Mouse (Mus musculus) neural tube, embryonic 15.5 days (tissue): ENCODE data around the gene Ptprd. TPM values are rescaled to one million over a fixed set of nuclear protein-coding genes. Genes with fewer than 3 reads are reported as not detected.
A peak's percentile ranks its signal among the peaks of the same experiment; 100 is the strongest.

Experiments
- ATAC-seq: fragments of 200-750 bp; cut with Nextera tagmentation; 2 replicates; pipeline ENCODE4 v1.8.0; 2017; ENCODE audit warnings: mild to moderate bottlenecking, moderate TSS enrichment, moderate library complexity; ENCODE audit not compliant: low FRiP score
- H3K27ac ChIP-seq: fragments of 300-500 bp; sonication (generic); replicated peaks from 2 replicates; pipeline ENCODE4 v1.5.1; 2015; ENCODE audit warnings: mild to moderate bottlenecking, inconsistent platforms
- H3K27me3 ChIP-seq: fragments of 300-500 bp; sonication (generic); replicated peaks from 2 replicates; pipeline ENCODE4 v1.6.1; 2015; ENCODE audit warnings: inconsistent platforms
- H3K36me3 ChIP-seq: fragments of 300-500 bp; sonication (generic); 2 replicates; pipeline ENCODE4 v1.6.1; 2015; ENCODE audit warnings: inconsistent platforms
- H3K4me1 ChIP-seq: fragments of 300-500 bp; sonication (generic); 2 replicates; pipeline ENCODE4 v1.6.1; 2015; ENCODE audit warnings: inconsistent platforms
- H3K4me2 ChIP-seq: fragments of 300-500 bp; sonication (generic); 2 replicates; pipeline ENCODE4 v1.6.1; 2015; ENCODE audit warnings: inconsistent platforms, mild to moderate bottlenecking, moderate library complexity
- H3K4me3 ChIP-seq: fragments of 300-500 bp; sonication (generic); replicated peaks from 2 replicates; pipeline ENCODE4 v1.5.1; 2015; ENCODE audit warnings: mild to moderate bottlenecking, inconsistent platforms
- H3K9ac ChIP-seq: fragments of 300-500 bp; sonication (generic); replicated peaks from 2 replicates; pipeline ENCODE4 v1.6.1; 2015; ENCODE audit warnings: mild to moderate bottlenecking, inconsistent platforms
- H3K9me3 ChIP-seq: fragments of 300-500 bp; sonication (generic); replicated peaks from 2 replicates; pipeline ENCODE4 v1.6.1; 2016; ENCODE audit warnings: inconsistent platforms
- WGBS: fragments of 180-500 bp; shearing (Covaris S2); methylation state at CpG from one replicate; pipeline ENCODE4 v1.1.7; 2015; ENCODE audit warnings: mixed read lengths; 5-methylcytosine and 5-hydroxymethylcytosine counted together
- polyA plus RNA-seq: library from polyadenylated mRNA; unstranded; fragments of >200 nt; fragmentation: Nextera tagmentation; extraction: Ambion mirVana; gene quantifications from 2 replicates; pipeline ENCODE4 v1.2.1, GENCODE M21; 2015

Ptprd gene
- polyA plus RNA-seq, 1 experiment from 2014 or later: 96.1 TPM

DNA sequence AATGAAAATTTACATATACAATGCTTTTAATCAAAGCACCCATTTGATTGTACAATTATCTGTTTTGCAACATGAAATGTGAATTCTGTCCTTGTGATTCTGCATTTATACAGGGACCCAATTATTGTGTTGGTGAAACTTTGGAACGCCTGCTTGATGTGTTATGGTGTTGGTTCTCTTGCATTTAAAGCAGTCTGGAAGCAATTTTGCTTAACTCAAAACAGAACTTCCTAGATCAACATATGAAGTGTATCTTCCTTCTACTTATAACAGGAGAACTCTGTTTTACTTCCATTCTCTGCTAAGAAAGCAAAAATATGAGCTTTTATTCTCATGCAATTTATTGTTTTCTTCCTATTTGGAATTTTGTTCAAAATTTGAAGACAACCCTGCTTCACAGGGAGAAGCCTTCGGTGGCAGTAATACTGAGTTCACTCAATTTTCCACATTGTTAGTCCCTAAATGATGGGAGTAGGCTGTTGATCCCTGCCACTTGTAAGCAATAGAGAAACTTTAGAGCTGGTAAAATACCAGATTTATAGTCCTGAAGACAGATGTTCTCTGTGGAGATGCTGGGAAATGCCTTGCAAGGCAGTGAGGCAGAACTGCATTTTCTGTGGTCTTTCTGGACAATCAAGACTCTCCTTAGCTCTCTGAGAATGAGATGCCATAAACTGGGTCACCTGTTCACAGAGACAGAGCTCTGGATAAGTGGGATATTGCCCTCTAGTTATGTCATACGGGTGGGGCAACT, 1234.5 kb downstream of the Ptprd start:
- 75% methylated on average over 3 of the region's 3 CpGs for WGBS
- no peak overlapping the region for H3K4me2 ChIP-seq

DNA sequence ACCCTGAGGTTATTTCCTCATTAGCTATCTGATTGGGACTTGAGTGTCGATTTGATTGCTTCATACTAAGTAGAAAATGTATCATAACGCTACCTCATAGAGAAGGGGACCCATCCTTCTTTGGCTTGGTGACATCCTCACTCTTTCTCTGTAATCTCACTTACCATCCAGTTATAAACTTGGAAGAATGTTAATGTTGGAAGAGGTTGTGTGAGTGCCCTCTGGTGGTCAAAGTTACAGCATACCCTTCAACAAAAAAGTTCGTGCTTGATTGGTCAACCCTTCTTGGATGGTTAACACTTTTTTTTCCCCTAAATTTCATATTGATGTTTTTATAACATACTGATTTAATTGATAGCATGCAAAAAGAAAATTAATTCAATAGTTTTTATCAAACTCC, 1263.5 kb downstream of the Ptprd start:
- H3K36me3 ChIP-seq: no peaks in the 10 kb centered on the region
- no peaks in the 10 kb centered on the region for H3K9me3 ChIP-seq
- no peak overlapping the region for H3K9ac ChIP-seq
- H3K4me3 ChIP-seq: no peak overlapping the region
- H3K4me1 ChIP-seq: no peaks in the 10 kb centered on the region
- 52% methylated on average over 3 of the region's 3 CpGs for WGBS
- no peak overlapping the region for H3K27ac ChIP-seq
- no peak for ATAC-seq
- no peaks in the 10 kb centered on the region for H3K27me3 ChIP-seq
- no peak overlapping the region for H3K4me2 ChIP-seq

More for the DNA sequence above, 1234.5 kb downstream of the Ptprd start:
- Histone ChIP-seq H3K27me3 (no peaks in the 10 kb centered on the region), H3K4me3 (no peak overlapping the region), H3K9ac (no peak overlapping the region), H3K36me3 (no peaks in the 10 kb centered on the region), H3K4me1 (no peaks in the 10 kb centered on the region), H3K9me3 (no peaks in the 10 kb centered on the region), H3K27ac (no peak overlapping the region)
- no peak for ATAC-seq

DNA sequence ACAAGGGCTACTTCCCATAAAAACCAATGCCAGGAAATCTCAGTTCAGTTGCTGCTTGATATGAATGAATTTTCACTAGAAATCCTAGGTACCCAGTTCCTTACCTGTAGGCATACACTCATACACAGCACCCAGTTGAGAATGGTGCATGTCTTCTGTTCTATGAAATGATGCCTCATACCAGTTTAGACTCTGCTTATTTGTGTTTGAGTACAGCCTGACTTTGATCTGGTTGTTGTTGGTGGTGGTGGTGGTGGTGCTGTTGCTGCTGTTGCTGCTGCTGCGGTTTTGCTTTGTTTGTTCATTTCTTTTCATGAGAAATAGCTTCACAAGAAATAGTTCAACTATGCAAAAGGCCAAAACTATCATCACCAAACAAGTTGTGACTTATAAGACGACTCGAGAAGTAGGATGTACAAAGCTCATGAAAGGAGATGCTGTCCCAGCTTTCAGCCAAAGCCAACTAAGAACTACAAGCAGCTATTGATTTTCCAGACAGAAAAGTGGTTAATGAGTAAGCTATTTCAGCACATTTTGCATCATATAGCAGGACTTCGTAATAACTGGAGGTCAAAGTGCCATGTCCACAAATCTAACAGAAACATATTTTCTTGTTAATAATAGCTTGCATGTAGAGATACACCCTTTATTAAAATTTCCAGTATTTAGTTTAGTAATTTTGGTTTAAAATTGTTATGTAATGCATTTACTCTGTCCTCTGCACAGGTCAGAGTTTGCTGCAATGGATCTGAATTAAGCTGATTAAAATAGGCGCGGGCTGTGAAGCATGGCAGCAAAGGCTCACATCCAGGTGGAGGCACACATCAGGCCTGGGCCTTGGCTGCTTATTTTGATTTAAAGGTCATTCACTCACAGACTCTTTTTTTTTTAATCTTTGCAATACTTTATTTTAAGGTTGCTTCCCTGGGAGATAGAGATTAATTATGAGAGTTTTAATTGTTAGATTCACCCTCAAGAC, 1270.1 kb downstream of the Ptprd start:
- no peak for ATAC-seq
- no peaks in the 10 kb centered on the region for H3K27me3 ChIP-seq
- H3K9ac ChIP-seq: no peak overlapping the region
- H3K4me2 ChIP-seq: no peak overlapping the region
- 85% methylated on average over 6 of the region's 6 CpGs for WGBS
- H3K4me3 ChIP-seq: no peak overlapping the region
- no peaks in the 10 kb centered on the region for H3K4me1 ChIP-seq
- no peaks in the 10 kb centered on the region for H3K36me3 ChIP-seq
- no peak overlapping the region for H3K27ac ChIP-seq
- H3K9me3 ChIP-seq: no peaks in the 10 kb centered on the region

DNA sequence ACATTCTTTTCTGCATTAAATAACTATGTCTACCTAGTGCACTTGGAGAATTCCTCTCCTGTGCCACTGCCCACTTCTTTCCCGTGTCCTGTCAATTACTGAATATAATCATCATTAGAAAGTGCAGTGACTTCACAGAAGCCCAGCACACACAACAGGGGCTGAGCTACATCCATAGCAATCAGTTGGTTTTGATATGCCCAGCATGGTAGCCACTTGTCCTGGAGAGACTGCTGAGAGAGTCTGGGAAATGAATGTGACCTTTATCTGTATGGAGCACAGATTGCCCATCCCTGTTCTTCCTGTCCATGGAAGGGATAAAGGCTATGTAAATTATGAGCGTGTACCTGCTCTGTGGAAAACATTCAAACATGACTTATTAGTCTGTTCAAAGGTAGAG, 1280.2 kb downstream of the Ptprd start:
- WGBS: 68% methylated on average over 2 of the region's 2 CpGs

DNA sequence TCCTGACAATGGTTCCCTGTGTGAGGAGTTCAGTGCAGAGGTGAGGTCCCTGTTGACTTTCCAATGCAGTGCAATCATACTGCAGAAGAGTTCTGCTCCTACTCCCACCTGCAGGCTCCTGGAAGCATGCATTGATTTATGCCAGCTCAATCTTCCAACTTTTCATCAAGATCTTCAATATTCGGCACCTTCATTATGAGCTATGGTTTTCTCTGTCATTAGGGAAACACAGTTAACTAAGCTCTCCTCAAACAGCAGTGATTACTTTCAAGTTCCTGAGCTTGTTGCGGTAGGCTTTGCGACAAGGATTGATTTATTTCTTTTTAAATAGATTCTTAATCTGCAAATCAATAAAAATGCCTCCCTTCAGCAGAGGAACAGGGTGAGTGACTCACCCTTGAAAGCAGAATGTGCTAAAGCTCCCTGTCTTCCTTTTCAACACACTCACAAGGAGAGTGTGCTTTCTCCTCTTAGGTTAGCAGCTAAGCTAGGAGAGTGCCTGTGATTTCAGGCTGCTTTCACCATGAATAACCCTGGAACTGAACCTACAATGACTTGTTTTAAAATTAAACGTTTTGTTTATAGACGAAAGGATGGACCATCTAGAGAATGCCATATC, 1298.1 kb downstream of the Ptprd start:
- H3K4me3 ChIP-seq: no peak overlapping the region
- 74% methylated on average over 5 of the region's 5 CpGs for WGBS
- no peaks in the 10 kb centered on the region for H3K4me1 ChIP-seq
- no peak overlapping the region for H3K4me2 ChIP-seq
- H3K27ac ChIP-seq: no peak overlapping the region
- H3K27me3 ChIP-seq: no peaks in the 10 kb centered on the region
- H3K9ac ChIP-seq: no peak overlapping the region
- ATAC-seq: no peak
- H3K9me3 ChIP-seq: no peaks in the 10 kb centered on the region
- no peaks in the 10 kb centered on the region for H3K36me3 ChIP-seq

More for the DNA sequence above, 1280.2 kb downstream of the Ptprd start:
- Histone ChIP-seq H3K4me3 (no peak overlapping the region), H3K27me3 (no peaks in the 10 kb centered on the region), H3K9me3 (no peaks in the 10 kb centered on the region), H3K27ac (no peak overlapping the region), H3K9ac (no peak overlapping the region), H3K4me2 (no peak overlapping the region), H3K36me3 (no peaks in the 10 kb centered on the region), H3K4me1 (no peaks in the 10 kb centered on the region)
- no peak for ATAC-seq

DNA sequence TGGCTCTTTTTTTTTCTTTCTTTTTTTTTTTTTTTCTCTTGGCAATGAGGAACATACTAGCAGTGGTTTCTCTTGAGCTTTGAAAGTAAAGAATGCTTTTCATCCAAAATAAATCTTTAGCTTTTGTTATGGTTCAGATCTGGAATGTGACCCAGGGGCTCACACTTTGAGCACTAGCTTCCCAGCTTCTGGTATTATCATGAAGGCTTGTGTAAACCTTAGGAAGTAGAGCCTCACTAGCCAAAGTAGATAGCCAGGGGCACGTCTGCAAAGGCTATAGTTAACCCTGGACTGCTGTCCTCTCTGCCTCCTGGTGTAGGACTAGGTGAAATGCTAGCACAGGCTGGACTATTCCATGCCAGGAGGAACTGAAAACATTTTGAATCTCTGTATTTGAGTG, 1310.1 kb downstream of the Ptprd start:
- 10% methylated on average over 1 of the region's 1 CpGs for WGBS
- no peaks in the 10 kb centered on the region for H3K9me3 ChIP-seq
- no peak overlapping the region for H3K27ac ChIP-seq
- no peak overlapping the region for H3K9ac ChIP-seq
- no peaks in the 10 kb centered on the region for H3K36me3 ChIP-seq
- ATAC-seq: no peak
- H3K4me1 ChIP-seq: no peaks in the 10 kb centered on the region
- no peak overlapping the region for H3K4me3 ChIP-seq
- no peak overlapping the region for H3K4me2 ChIP-seq
- H3K27me3 ChIP-seq: no peaks in the 10 kb centered on the region

DNA sequence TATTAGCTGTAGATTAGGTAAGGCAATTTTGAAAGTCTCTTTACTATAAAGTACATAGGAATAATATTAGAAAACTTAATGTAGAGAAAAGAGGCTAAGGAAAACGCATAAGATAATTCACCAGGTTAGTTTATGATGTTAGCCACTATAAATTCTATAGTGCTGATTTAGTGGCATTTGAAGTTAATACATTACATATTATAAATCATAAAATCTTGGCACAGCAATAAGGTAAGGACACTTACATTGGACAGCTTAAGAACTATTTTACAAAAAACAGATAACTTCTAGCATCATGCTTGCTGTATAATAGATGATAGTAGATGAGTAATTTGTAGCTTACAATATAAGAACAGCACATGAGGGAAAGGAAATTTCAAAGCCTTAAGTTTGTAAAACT, 1322.1 kb downstream of the Ptprd start:
- Histone ChIP-seq H3K4me3 (no peak overlapping the region), H3K4me2 (no peak overlapping the region), H3K36me3 (no peaks in the 10 kb centered on the region), H3K9ac (no peak overlapping the region), H3K9me3 (no peaks in the 10 kb centered on the region), H3K27ac (no peak overlapping the region), H3K27me3 (no peaks in the 10 kb centered on the region), H3K4me1 (no peaks in the 10 kb centered on the region)
- no peak for ATAC-seq
- 84% methylated on average over 1 of the region's 1 CpGs for WGBS

DNA sequence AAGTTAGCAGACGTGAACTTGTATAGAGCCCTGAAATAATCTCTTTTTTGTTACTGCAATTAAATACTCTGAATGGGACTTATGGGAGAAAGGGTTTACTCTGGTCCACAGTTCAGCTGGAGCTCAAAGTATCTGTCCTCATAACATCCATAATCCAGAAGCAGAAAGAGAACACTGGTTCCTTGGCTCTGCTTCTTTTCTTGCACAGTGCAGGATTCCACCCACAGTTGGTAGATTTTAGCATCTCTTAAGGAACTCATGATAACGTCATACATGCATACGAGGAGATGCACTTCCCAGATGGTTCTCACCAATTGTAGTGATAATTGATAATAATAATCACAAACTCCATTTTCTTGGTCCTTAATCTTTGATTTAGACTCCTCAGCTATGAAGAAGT, 1330.2 kb downstream of the Ptprd start:
- H3K27me3 ChIP-seq: no peaks in the 10 kb centered on the region
- H3K4me2 ChIP-seq: no peak overlapping the region
- 54% methylated on average over 3 of the region's 3 CpGs for WGBS

DNA sequence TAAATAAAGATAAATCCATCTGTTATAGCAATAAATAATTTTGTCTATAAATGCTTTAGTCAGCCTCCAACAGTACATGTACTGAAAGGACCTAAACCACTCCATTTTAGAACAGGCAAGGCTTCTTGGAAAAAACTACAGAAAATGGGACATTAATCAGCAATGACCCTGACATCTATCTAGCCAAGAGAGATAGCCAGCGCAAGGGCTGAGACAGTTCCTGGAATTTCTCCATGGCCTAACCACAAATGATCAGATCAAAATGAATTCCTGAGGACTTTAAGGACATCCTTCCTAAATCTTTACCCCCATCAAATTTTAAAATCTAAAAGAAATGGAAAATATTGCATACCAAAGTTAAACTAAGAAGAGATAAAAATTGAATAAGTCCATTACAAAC, 1340.8 kb downstream of the Ptprd start:
- 92% methylated on average over 1 of the region's 1 CpGs for WGBS
- H3K4me1 ChIP-seq: no peaks in the 10 kb centered on the region

More for the DNA sequence above, 1330.2 kb downstream of the Ptprd start:
- no peak overlapping the region for H3K9ac ChIP-seq
- no peaks in the 10 kb centered on the region for H3K4me1 ChIP-seq
- no peak overlapping the region for H3K4me3 ChIP-seq
- H3K27ac ChIP-seq: no peak overlapping the region
- ATAC-seq: no peak
- no peaks in the 10 kb centered on the region for H3K36me3 ChIP-seq
- H3K9me3 ChIP-seq: no peaks in the 10 kb centered on the region

DNA sequence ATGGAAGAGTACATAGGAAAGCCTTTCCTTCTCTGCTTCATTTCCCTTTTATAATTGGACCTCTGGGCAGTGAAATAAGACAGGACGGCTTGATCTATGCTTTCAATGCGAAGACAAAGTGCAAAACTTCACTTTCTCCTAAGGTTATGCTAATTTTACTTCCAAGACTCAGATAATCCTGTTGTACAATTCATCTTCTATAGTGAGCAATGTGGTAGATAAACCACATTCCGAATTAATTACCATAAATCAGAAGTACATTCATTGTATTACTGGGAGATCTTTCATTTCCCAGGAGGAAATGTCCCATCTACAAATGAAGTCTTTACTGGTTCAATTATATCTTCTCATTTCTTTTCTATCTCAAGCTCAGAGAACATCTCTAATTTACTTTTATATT, 1346.2 kb downstream of the Ptprd start:
- 49% methylated on average over 3 of the region's 3 CpGs for WGBS
- Histone ChIP-seq H3K9me3 (no peaks in the 10 kb centered on the region), H3K4me1 (no peaks in the 10 kb centered on the region), H3K27ac (no peak overlapping the region), H3K4me3 (no peak overlapping the region), H3K27me3 (no peaks in the 10 kb centered on the region), H3K4me2 (no peak overlapping the region), H3K9ac (no peak overlapping the region), H3K36me3 (no peaks in the 10 kb centered on the region)
- no peak for ATAC-seq

More for the DNA sequence above, 1340.8 kb downstream of the Ptprd start:
- ATAC-seq: no peak
- no peak overlapping the region for H3K4me2 ChIP-seq
- H3K27ac ChIP-seq: no peak overlapping the region
- H3K27me3 ChIP-seq: no peaks in the 10 kb centered on the region
- H3K9me3 ChIP-seq: no peaks in the 10 kb centered on the region
- H3K4me3 ChIP-seq: no peak overlapping the region
- H3K36me3 ChIP-seq: no peaks in the 10 kb centered on the region
- H3K9ac ChIP-seq: no peak overlapping the region

DNA sequence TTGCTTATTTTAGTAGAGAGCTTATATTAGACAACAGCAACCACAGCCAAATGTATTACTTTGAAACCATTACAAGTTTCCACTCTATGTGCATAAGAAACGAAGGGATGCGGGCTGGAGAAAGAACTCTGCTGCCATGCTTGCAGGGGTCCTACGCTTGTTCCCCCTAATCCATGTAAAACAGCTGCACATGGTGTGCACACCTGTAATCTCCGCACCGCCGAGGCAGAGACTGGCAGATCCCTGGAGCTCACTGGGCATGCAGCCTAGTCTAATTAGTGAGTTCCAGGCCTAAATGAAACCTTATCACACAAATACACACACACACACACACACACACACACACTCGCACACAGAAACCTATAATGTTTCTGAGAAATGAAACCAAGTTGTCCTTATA, 1365.5 kb downstream of the Ptprd start:
- Histone ChIP-seq H3K9me3 (no peaks in the 10 kb centered on the region), H3K4me1 (no peaks in the 10 kb centered on the region; the same call in 1 of the 2 replicates), H3K27ac (no peak overlapping the region), H3K27me3 (no peaks in the 10 kb centered on the region), H3K4me3 (no peak overlapping the region), H3K4me2 (no peak overlapping the region), H3K9ac (no peak overlapping the region), H3K36me3 (no peaks in the 10 kb centered on the region)
- WGBS: 53% methylated on average over 7 of the region's 7 CpGs
- ATAC-seq: peak; percentile 45; the same call in 1 of the 2 replicates
